ENCODE assay signal across 8 mouse cellular contexts in the genomic region with DNA sequence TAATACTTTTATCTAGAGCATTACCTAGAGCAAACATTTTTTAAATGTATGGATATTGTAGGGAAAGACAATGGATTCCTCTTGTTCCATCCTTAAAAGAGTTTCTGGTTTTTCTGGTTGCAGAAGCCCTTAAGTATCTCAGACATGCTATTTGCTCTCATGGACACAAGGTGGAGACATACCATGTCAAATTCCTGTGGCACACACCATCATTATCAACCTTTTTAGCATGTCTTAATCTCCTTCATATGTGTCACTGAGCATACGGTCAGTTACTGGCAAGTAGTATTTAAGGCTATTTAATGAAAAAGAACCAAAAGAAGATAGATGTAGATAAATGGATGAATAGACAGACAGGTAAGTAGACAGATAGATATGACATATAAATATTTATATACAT.
DNase-seq lines count a peak whose midpoint lies in the region; ATAC-seq and TF ChIP-seq lines count a peak whose summit lies in the region.

No protein-coding gene starts in this region.

- TF ChIP-seq EP300 in lung, postnatal 0 days (IDR thresholded peaks at IDR 0.05): no peak

- no peak overlapping the region for H3K9ac ChIP-seq in lung, postnatal 0 days (replicated peaks; ENCODE audit: low read depth)

- WGBS in lung, postnatal 0 days: 17% methylated on average over 1 of the region's 1 CpGs

- DNase-seq in frontal cortex, postnatal 25 days (ENCODE audit: low spot score in 2 of 2): no peak
- DNase-seq in lung, postnatal 0 days (ENCODE audit: low spot score): peak; percentile 70
- DNase-seq in lung, postnatal 14 days: no peak

- no peak overlapping the region for H3K27ac ChIP-seq in lung, postnatal 0 days (ENCODE audit: low read length)

- H3K4me2 ChIP-seq in lung, postnatal 0 days (replicated peaks; ENCODE audit: low read depth, low read length): no peak overlapping the region

- H3K4me3 ChIP-seq in lung, postnatal 0 days (ENCODE audit: low read depth, low read length): no peak overlapping the region

- TF ChIP-seq CTCF in lung, postnatal 0 days (IDR thresholded peaks at IDR 0.05): peak; percentile 83

- no peaks in the 10 kb centered on the region for H3K4me1 ChIP-seq in lung, postnatal 0 days (ENCODE audit: insufficient read depth, low read depth, low read length)

- no peaks in the 10 kb centered on the region for H3K36me3 ChIP-seq in lung, postnatal 0 days (ENCODE audit: insufficient read depth, low read length)

- no peaks in the 10 kb centered on the region for H3K9me3 ChIP-seq in lung, postnatal 0 days (ENCODE audit: low read length)

- H3K27me3 ChIP-seq in lung, postnatal 0 days (replicated peaks; ENCODE audit: insufficient read depth, low read length): no peaks in the 10 kb centered on the region

- peak; percentile 70 for ATAC-seq in frontal cortex, adult (ENCODE audit: low TSS enrichment)
- no peak for ATAC-seq in lung, postnatal 0 days
- ATAC-seq in common myeloid progenitor, adult 5-6 weeks (replicated peaks; ENCODE audit: low read depth, poor library complexity, severe bottlenecking): peak; percentile 86
- ATAC-seq in megakaryocyte-erythroid progenitor cell, adult 5-6 weeks (replicated peaks; ENCODE audit: low FRiP score, low TSS enrichment, poor library complexity, severe bottlenecking): peak; percentile 78
- no peak for ATAC-seq in erythroid progenitor cell, adult 5-6 weeks (replicated peaks; ENCODE audit: low FRiP score, poor library complexity, severe bottlenecking)
- no peak for ATAC-seq in megakaryocyte, adult 5-6 weeks (ENCODE audit: poor library complexity, severe bottlenecking)

Comparison
In these comparisons a context has a peak if more than half of its experiments do, and no peak if none do; other contexts are left out.
1. ATAC-seq: peak in frontal cortex, adult (single experiment), common myeloid progenitor, adult 5-6 weeks (single experiment) and megakaryocyte-erythroid progenitor cell, adult 5-6 weeks (single experiment); none in lung, postnatal 0 days (single experiment), erythroid progenitor cell, adult 5-6 weeks (single experiment) and megakaryocyte, adult 5-6 weeks (single experiment).